In the genomic region with DNA sequence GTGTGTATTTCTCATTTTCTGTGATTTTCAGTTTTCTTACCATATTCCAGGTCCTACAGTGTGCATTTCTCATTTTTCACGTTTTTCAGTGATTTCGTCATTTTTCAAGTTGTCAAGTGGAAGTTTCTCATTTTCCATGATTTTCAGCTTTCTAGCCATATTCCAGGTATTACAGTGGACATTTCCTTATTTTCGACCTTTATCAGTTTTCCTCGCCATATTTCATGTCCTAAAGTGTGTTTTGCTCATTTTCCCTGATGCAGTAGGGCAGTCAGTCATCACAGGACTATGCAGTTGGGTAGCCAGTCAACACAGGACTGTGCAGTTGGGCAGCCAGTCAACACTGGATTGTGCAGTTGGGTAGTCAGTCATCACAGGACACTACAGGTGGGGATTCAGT, we compare ENCODE assay signal across 20 mouse cellular contexts. TPM values are rescaled to one million over a fixed set of nuclear protein-coding genes. Genes with fewer than 3 reads are reported as not detected.
DNase-seq lines count a peak whose midpoint lies in the region; ATAC-seq and TF ChIP-seq lines count a peak whose summit lies in the region.
"Not testable (repeated sequence)": the region's sequence is repeated elsewhere in the genome, so short reads cannot be mapped to it uniquely, and the experiment has no call there.
"Had no signal": no experiment of that assay in that cellular context is flagged by ENCODE, and none has a peak within 500 bp of the region (broad histone marks: within the 10 kb centered on the region; RNA-seq: fewer than 3 reads in every experiment).

No protein-coding gene starts in this region.

- not testable (repeated sequence) for TF ChIP-seq POLR2A in brain, embryonic 14.5 days (IDR thresholded peaks at IDR 0.05; ENCODE audit: borderline replicate concordance, extremely low read depth, insufficient read depth, insufficient read length, poor library complexity, severe bottlenecking)

- H3K4me2 ChIP-seq in liver, embryonic 14.5 days (ENCODE audit: low read depth) = not testable (repeated sequence)

- DNase-seq in CD4-positive helper T cell, adult 2 months (ENCODE audit: low read depth, low spot score) = peak; percentile 4
- DNase-seq in Muller cell, postnatal 12 days (ENCODE audit: inconsistent ontology term) = peak; percentile 40
- DNase-seq in brain, embryonic 14.5 days (ENCODE audit: low read depth) = peak; percentile 15
- peak; percentile 8 for DNase-seq in embryo, embryonic 9.5 days (ENCODE audit: extremely low spot score)
- peak; percentile 18 for DNase-seq in hindbrain, embryonic 10.5 days (ENCODE audit: low spot score)
- peak in 2 of 3 experiments; percentile 14 to 20 for DNase-seq in liver, embryonic 14.5 days (ENCODE audit: low read depth in 3 of 3, low spot score in 3 of 3)
- peak; percentile 1 for DNase-seq in retina, embryonic 14.5 days (ENCODE audit: low spot score)

- H3K27ac ChIP-seq in hindbrain, embryonic 10.5 days; liver, embryonic 14.5 days: not testable (repeated sequence)

- not testable (repeated sequence) for H3K4me3 ChIP-seq in hindbrain, embryonic 10.5 days; liver, embryonic 14.5 days (ENCODE audit: insufficient read depth in 1 of 2, low read depth in 2 of 2, low read length in 2 of 2)

- TF ChIP-seq CTCF in brain, embryonic 14.5 days (IDR thresholded peaks at IDR 0.05; ENCODE audit: borderline replicate concordance, extremely low read depth, insufficient read depth, insufficient read length); liver, embryonic 14.5 days (IDR thresholded peaks at IDR 0.05; ENCODE audit: low read depth): not testable (repeated sequence)

- H3K27me3 ChIP-seq in hindbrain, embryonic 10.5 days (ENCODE audit: insufficient read depth, poor library complexity, severe bottlenecking); liver, embryonic 14.5 days (ENCODE audit: control insufficient read depth, insufficient read depth, low read length): not testable (repeated sequence)

- H3K4me1 ChIP-seq in hindbrain, embryonic 10.5 days (replicated peaks); liver, embryonic 14.5 days (replicated peaks; ENCODE audit: control insufficient read depth in 2 of 2, insufficient read depth in 2 of 2, low read length in 1 of 2): not testable (repeated sequence)

- not testable (repeated sequence) for ATAC-seq in liver, embryonic 14.5 days (ENCODE audit: insufficient read depth)

- not testable (repeated sequence) for H3K36me3 ChIP-seq in hindbrain, embryonic 10.5 days; liver, embryonic 14.5 days (replicated peaks; ENCODE audit: control insufficient read depth, insufficient read depth, low read depth)

- H3K9ac ChIP-seq in liver, embryonic 14.5 days (replicated peaks) = not testable (repeated sequence)

- 69% methylated on average over 4 of the region's 4 CpGs for whole genome bisulfite sequencing in hindbrain, embryonic 10.5 days
- WGBS in liver, embryonic 14.5 days (ENCODE audit: insufficient replicate concordance) = 42% methylated on average over 4 of the region's 4 CpGs

- H3K9me3 ChIP-seq in hindbrain, embryonic 10.5 days = peaks cover 24% of the 10 kb centered on the region
- not testable (repeated sequence) for H3K9me3 ChIP-seq in liver, embryonic 14.5 days (ENCODE audit: control insufficient read depth, low read length)

- TF ChIP-seq EP300 in liver, embryonic 14.5 days (IDR thresholded peaks at IDR 0.05; ENCODE audit: low read depth) = not testable (repeated sequence)

RNA-seq across cellular contexts. Expression of a gene that starts 1.5 kb away (rescaled TPM):
- polyA plus RNA-seq in brain, embryonic 14.5 days (2012; rRNA removed) = not detected in 2 replicates
- polyA plus RNA-seq in hindbrain, embryonic 10.5 days (2016; fragmentation: Nextera tagmentation; extraction: Ambion mirVana) = not detected in 2 replicates
- not detected in 2 replicates for polyA plus RNA-seq in liver, embryonic 14.5 days (2012; rRNA removed)
- not detected in 2 replicates for polyA plus RNA-seq in liver, embryonic 14.5 days (2014; fragmentation: Nextera tagmentation; extraction: Ambion mirVana)
- polyA plus RNA-seq: adrenal gland, adult 2 months; embryonic facial prominence, embryonic 10.5 days; forebrain, embryonic 14.5 days; heart, embryonic 15.5 days; inflammation-experienced regulatory T-cells, adult 6 months; kidney, adult 2 months; limb, embryonic 13.5 days; liver, embryonic 15.5 days; lung, embryonic 16.5 days; macrophage; midbrain, embryonic 12.5 days; neural tube, embryonic 14.5 days; stomach, postnatal 0 days had no signal

RNA-seq across cellular contexts. Expression of a gene that starts 3.8 kb away (rescaled TPM):
- polyA plus RNA-seq in brain, embryonic 14.5 days (2012; rRNA removed) = not detected in 2 replicates
- polyA plus RNA-seq in hindbrain, embryonic 10.5 days (2016; fragmentation: Nextera tagmentation; extraction: Ambion mirVana) = not detected in 2 replicates
- polyA plus RNA-seq in liver, embryonic 14.5 days (2012; rRNA removed) = not detected in 2 replicates
- polyA plus RNA-seq in liver, embryonic 14.5 days (2014; fragmentation: Nextera tagmentation; extraction: Ambion mirVana) = not detected in 2 replicates
- polyA plus RNA-seq: adrenal gland, adult 2 months; embryonic facial prominence, embryonic 10.5 days; forebrain, embryonic 14.5 days; heart, embryonic 15.5 days; inflammation-experienced regulatory T-cells, adult 6 months; kidney, adult 2 months; limb, embryonic 13.5 days; liver, embryonic 15.5 days; lung, embryonic 16.5 days; macrophage; midbrain, embryonic 12.5 days; neural tube, embryonic 14.5 days; stomach, postnatal 0 days had no signal

RNA-seq across cellular contexts. Expression of a gene that starts 12.9 kb away (rescaled TPM):
- not detected in 2 replicates for polyA plus RNA-seq in brain, embryonic 14.5 days (2012; rRNA removed)
- polyA plus RNA-seq in hindbrain, embryonic 10.5 days (2016; fragmentation: Nextera tagmentation; extraction: Ambion mirVana) = 0.26 TPM in 1 of 2 replicates, not detected in the other
- not detected in 2 replicates for polyA plus RNA-seq in liver, embryonic 14.5 days (2012; rRNA removed)
- not detected in 2 replicates for polyA plus RNA-seq in liver, embryonic 14.5 days (2014; fragmentation: Nextera tagmentation; extraction: Ambion mirVana)
- polyA plus RNA-seq: adrenal gland, adult 2 months; embryonic facial prominence, embryonic 10.5 days; forebrain, embryonic 14.5 days; heart, embryonic 15.5 days; kidney, adult 2 months; limb, embryonic 13.5 days; liver, embryonic 15.5 days; macrophage; neural tube, embryonic 14.5 days had no signal

RNA-seq across cellular contexts. Expression of a gene that starts 14.8 kb away (rescaled TPM):
- 1.1 and 7.3 TPM in 2 replicates for polyA plus RNA-seq in brain, embryonic 14.5 days (2012; rRNA removed)
- not detected in 2 replicates for polyA plus RNA-seq in hindbrain, embryonic 10.5 days (2016; fragmentation: Nextera tagmentation; extraction: Ambion mirVana)
- polyA plus RNA-seq in liver, embryonic 14.5 days (2012; rRNA removed) = not detected in 2 replicates
- polyA plus RNA-seq in liver, embryonic 14.5 days (2014; fragmentation: Nextera tagmentation; extraction: Ambion mirVana) = not detected in 2 replicates
- polyA plus RNA-seq: adrenal gland, adult 2 months; embryonic facial prominence, embryonic 10.5 days; forebrain, embryonic 14.5 days; kidney, adult 2 months; limb, embryonic 13.5 days; liver, embryonic 15.5 days; macrophage; neural tube, embryonic 14.5 days had no signal

RNA-seq across cellular contexts. Expression of a gene that starts 21.0 kb away (rescaled TPM):
- 0.72 and 3.2 TPM in 2 replicates for polyA plus RNA-seq in brain, embryonic 14.5 days (2012; rRNA removed)
- 0.30 TPM in 1 of 2 replicates, not detected in the other for polyA plus RNA-seq in hindbrain, embryonic 10.5 days (2016; fragmentation: Nextera tagmentation; extraction: Ambion mirVana)
- polyA plus RNA-seq in liver, embryonic 14.5 days (2012; rRNA removed) = not detected in 2 replicates
- not detected in 2 replicates for polyA plus RNA-seq in liver, embryonic 14.5 days (2014; fragmentation: Nextera tagmentation; extraction: Ambion mirVana)
- polyA plus RNA-seq: adrenal gland, adult 2 months; embryonic facial prominence, embryonic 10.5 days; forebrain, embryonic 14.5 days; kidney, adult 2 months; limb, embryonic 13.5 days; liver, embryonic 15.5 days; lung, embryonic 16.5 days; macrophage; stomach, postnatal 0 days had no signal
